In genomic region chr9:65575393-65576196, GRCm38 (mm10) we compare ENCODE assay signal across 9 mouse cellular contexts. TPM values are rescaled to one million over a fixed set of nuclear protein-coding genes. Genes with fewer than 3 reads are reported as not detected.
DNase-seq lines count a peak whose midpoint lies in the region; ATAC-seq and TF ChIP-seq lines count a peak whose summit lies in the region.
"Had no signal": no experiment of that assay in that cellular context is flagged by ENCODE, and none has a peak within 500 bp of the region (broad histone marks: within the 10 kb centered on the region; RNA-seq: fewer than 3 reads in every experiment).

No protein-coding gene starts in this region.

- H3K9ac ChIP-seq in MEL (ENCODE audit: control insufficient read depth, low read depth, low read length, poor library complexity, severe bottlenecking), result no peak overlapping the region
- H3K9ac ChIP-seq in liver, embryonic 15.5 days, result peak overlapping the region; percentile 93

- ATAC-seq in liver, embryonic 15.5 days (ENCODE audit: insufficient read depth), result no peak

- intact Hi-C loops in heart, postnatal 25 days (cut with DNase I), result loop anchor here (2.0 to 5.0 kb wide), 2 partner anchors 19 to 113 kb away; partner anchors contain the start of gene Spg21
- intact Hi-C loops in gastrocnemius, postnatal 14 days (cut with DNase I; ENCODE audit: low total_unique reads), result no loop called here

- 47% methylated on average over 8 of the region's 8 CpGs for WGBS in liver, embryonic 15.5 days (ENCODE audit: insufficient replicate concordance)

- H3K36me3 ChIP-seq in MEL (ENCODE audit: control insufficient read depth in 1 of 2, insufficient read depth in 2 of 2, low read length in 2 of 2), result peaks cover 1 to 32% of the 10 kb centered on the region in 2 experiments; a peak in 3 of 4 replicates
- H3K36me3 ChIP-seq in liver, embryonic 15.5 days (replicated peaks), result peaks cover 52% of the 10 kb centered on the region

- TF ChIP-seq EP300 in MEL (IDR thresholded peaks at IDR 0.05; ENCODE audit: low read depth in 1 of 2, low read length in 2 of 2), result peak in 1 of 2 experiments; percentile 26; a peak in 1 of 4 replicates

- H3K4me1 ChIP-seq in MEL (ENCODE audit: control insufficient read depth in 1 of 2, insufficient read depth in 2 of 2, low read length in 2 of 2), result peaks cover 9 to 45% of the 10 kb centered on the region in 2 experiments
- H3K4me1 ChIP-seq in liver, embryonic 15.5 days (replicated peaks), result peaks cover 62% of the 10 kb centered on the region

- no peaks in the 10 kb centered on the region for H3K27me3 ChIP-seq in MEL (ENCODE audit: control insufficient read depth in 1 of 2, insufficient read depth in 2 of 2, low read length in 2 of 2)
- H3K27me3 ChIP-seq in liver, embryonic 15.5 days, result no peaks in the 10 kb centered on the region

- peak; percentile 62 to 64 for DNase-seq in heart, adult 18-20 months
- DNase-seq in heart, postnatal 25 days (ENCODE audit: low spot score), result no peak
- DNase-seq in MEL (ENCODE audit: low read depth, low spot score), result peak; percentile 83
- DNase-seq in gastrocnemius, postnatal 14 days, result peak; percentile 43
- no peak for DNase-seq in layer of hippocampus, postnatal 25 days (ENCODE audit: extremely low spot score in 1 of 2, low spot score in 1 of 2)
- DNase-seq in frontal cortex, postnatal 25 days (ENCODE audit: low spot score in 2 of 2), result no peak
- DNase-seq in c-Kit-positive CD71-positive TER-119-positive erythroid progenitor cells, embryonic 14.5 days (ENCODE audit: low spot score), result no peak

- peak overlapping the region; percentile 44 for H3K27ac ChIP-seq in MEL (ENCODE audit: control insufficient read depth, low read depth, low read length)
- peak overlapping the region; percentile 96 for H3K27ac ChIP-seq in liver, embryonic 15.5 days (replicated peaks)

- no peaks in the 10 kb centered on the region for H3K9me3 ChIP-seq in MEL (replicated peaks; ENCODE audit: insufficient read depth, low read length)
- H3K9me3 ChIP-seq in liver, embryonic 15.5 days (replicated peaks), result no peaks in the 10 kb centered on the region

- peaks cover 15% of the 10 kb centered on the region for H3K79me2 ChIP-seq in MEL (ENCODE audit: control insufficient read depth, insufficient read depth, low read length, poor library complexity)

- H3K4me3 ChIP-seq in MEL (ENCODE audit: control insufficient read depth in 1 of 2, insufficient read depth in 1 of 2, low read depth in 2 of 2, low read length in 2 of 2), result no peak overlapping the region
- H3K4me3 ChIP-seq in liver, embryonic 15.5 days (replicated peaks), result peak overlapping the region; percentile 87

- H3K4me2 ChIP-seq in liver, embryonic 15.5 days, result peak overlapping the region; percentile 84

- TF ChIP-seq CTCF in MEL (IDR thresholded peaks at IDR 0.05 in 2 of 3, conservative IDR thresholded peaks at IDR 0.05 in 1 of 3; ENCODE audit: control insufficient read depth in 1 of 3, insufficient read depth in 1 of 3, low read depth in 2 of 3, low read length in 3 of 3, poor library complexity in 1 of 3, severe bottlenecking in 1 of 3), result no peak

- no peak for TF ChIP-seq POLR2A in MEL (IDR thresholded peaks at IDR 0.05; ENCODE audit: control insufficient read depth in 1 of 2, insufficient read depth in 1 of 2, low read depth in 1 of 2, low read length in 2 of 2, poor library complexity in 1 of 2)

- TF ChIP-seq RAD21 in MEL (IDR thresholded peaks at IDR 0.05; ENCODE audit: low read depth, low read length), result no peak

TF ChIP-seq in MEL, 35 proteins besides CTCF, POLR2A, EP300 and RAD21:
- TF ChIP-seq UBTF (IDR thresholded peaks at IDR 0.05; ENCODE audit: borderline replicate concordance, insufficient read depth, low read depth, low read length) (no peak), ZNF384 (IDR thresholded peaks at IDR 0.05; ENCODE audit: low read depth, low read length) (no peak), NELFE (IDR thresholded peaks at IDR 0.05; ENCODE audit: low read depth, low read length) (no peak), TCF12 (IDR thresholded peaks at IDR 0.05; ENCODE audit: low read depth, low read length) (no peak), BHLHE40 (IDR thresholded peaks at IDR 0.05; ENCODE audit: borderline replicate concordance, low read depth, low read length) (peak; percentile 97), JUND (IDR thresholded peaks at IDR 0.05; ENCODE audit: low read depth, low read length) (no peak), SIN3A (IDR thresholded peaks at IDR 0.05; ENCODE audit: low read length) (peak; percentile 42), MAX (IDR thresholded peaks at IDR 0.05; ENCODE audit: low read length) (peak; percentile 70; the same call in 1 of the 2 replicates), NRF1 (IDR thresholded peaks at IDR 0.05; ENCODE audit: insufficient read depth, low read depth, low read length, poor library complexity, severe bottlenecking) (no peak), MAZ (IDR thresholded peaks at IDR 0.05; ENCODE audit: low read depth, low read length) (no peak), MEF2A (IDR thresholded peaks at IDR 0.05; ENCODE audit: extremely low read depth, insufficient replicate concordance, low read depth, low read length, poor library complexity, severe bottlenecking) (no peak), ZKSCAN1 (IDR thresholded peaks at IDR 0.05; ENCODE audit: low read depth, low read length) (no peak), MXI1 (IDR thresholded peaks at IDR 0.05; ENCODE audit: low read depth, low read length) (0 out of 2 replicates have a peak, but pooled peaks have one; percentile 32), MYB (IDR thresholded peaks at IDR 0.05; ENCODE audit: low read depth, low read length) (no peak), USF2 (IDR thresholded peaks at IDR 0.05; ENCODE audit: borderline replicate concordance in 1 of 2, insufficient read depth in 1 of 2, low read depth in 1 of 2, low read length in 2 of 2) (no peak), MAFK (IDR thresholded peaks at IDR 0.05; ENCODE audit: borderline replicate concordance, low read depth, low read length) (no peak), GABPA (IDR thresholded peaks at IDR 0.05; ENCODE audit: low read depth, low read length) (no peak), TAL1 (IDR thresholded peaks at IDR 0.05; ENCODE audit: low read length) (no peak), USF1 (IDR thresholded peaks at IDR 0.05; ENCODE audit: low read depth, low read length) (peak; percentile 79), MYC (IDR thresholded peaks at IDR 0.05; ENCODE audit: low read depth, low read length) (0 out of 2 replicates have a peak, but pooled peaks have one; percentile 30), SMC3 (IDR thresholded peaks at IDR 0.05; ENCODE audit: low read depth, low read length) (no peak), ETS1 (IDR thresholded peaks at IDR 0.05; ENCODE audit: low read depth, low read length) (peak; percentile 42; the same call in 1 of the 2 replicates)

RNA-seq across cellular contexts. Expression of gene Plekho2, which starts 4.2 kb away (rescaled TPM):
- 1 to 10 TPM; 8.8 to 9.3 TPM for total RNA-seq in heart, adult 18-20 months (2021)
- 10 to 100 TPM; 12.9 to 13.2 TPM for total RNA-seq in heart, postnatal 25 days (2021)
- total RNA-seq in MEL (2012; rRNA removed), result 7.6 and 8.6 TPM in 2 replicates
- polyA plus RNA-seq in MEL (2012; ENCODE audit: insufficient read depth in 1 of 2, insufficient read length in 2 of 2, low read depth in 1 of 2, low replicate concordance in 2 of 2, missing spikeins in 1 of 2), result 10 to 100 TPM in 1 of 2 experiments, not detected in 1; 12.9 TPM
- total RNA-seq in gastrocnemius, postnatal 14 days (2021), result 10 to 100 TPM in 1 of 2 experiments, 1 to 10 TPM in 1; 8.3 to 10.7 TPM
- 27.0 and 27.3 TPM in 2 replicates for polyA plus RNA-seq in liver, embryonic 15.5 days (2015; fragmentation: Nextera tagmentation; extraction: Ambion mirVana)
- total RNA-seq in layer of hippocampus, postnatal 25 days (2021), result 10 to 100 TPM; 11.3 to 13.7 TPM

RNA-seq across cellular contexts. Expression of gene Pif1, which starts 11.4 kb away (rescaled TPM):
- not detected for total RNA-seq in heart, adult 18-20 months (2021)
- not detected for total RNA-seq in heart, postnatal 25 days (2021)
- 15.5 and 22.5 TPM in 2 replicates for total RNA-seq in MEL (2012; rRNA removed)
- 10 to 100 TPM in 1 of 2 experiments, not detected in 1; 14.9 TPM for polyA plus RNA-seq in MEL (2012; ENCODE audit: insufficient read depth in 1 of 2, insufficient read length in 2 of 2, low read depth in 1 of 2, low replicate concordance in 2 of 2, missing spikeins in 1 of 2)
- under 1 TPM; 0.44 to 0.57 TPM for total RNA-seq in gastrocnemius, postnatal 14 days (2021)
- 10.0 and 13.2 TPM in 2 replicates for polyA plus RNA-seq in liver, embryonic 15.5 days (2015; fragmentation: Nextera tagmentation; extraction: Ambion mirVana)
- total RNA-seq in layer of hippocampus, postnatal 25 days (2021), result under 1 TPM; 0.07 to 0.19 TPM

RNA-seq across cellular contexts. Expression of gene Rbpms2, which starts 53.9 kb away (rescaled TPM):
- 10 to 100 TPM; 29.7 to 30.8 TPM for total RNA-seq in heart, adult 18-20 months (2021)
- 10 to 100 TPM; 37.1 to 39.3 TPM for total RNA-seq in heart, postnatal 25 days (2021)
- not detected in 2 replicates for total RNA-seq in MEL (2012; rRNA removed)
- polyA plus RNA-seq in MEL (2012; ENCODE audit: insufficient read depth in 1 of 2, insufficient read length in 2 of 2, low read depth in 1 of 2, low replicate concordance in 2 of 2, missing spikeins in 1 of 2), result under 1 TPM in 1 of 2 experiments, not detected in 1; 0.22 TPM
- total RNA-seq in gastrocnemius, postnatal 14 days (2021), result 1 to 10 TPM; 2.2 to 2.6 TPM
- polyA plus RNA-seq in liver, embryonic 15.5 days (2015; fragmentation: Nextera tagmentation; extraction: Ambion mirVana), result 11.3 and 11.8 TPM in 2 replicates
- 1 to 10 TPM; 2.8 to 2.9 TPM for total RNA-seq in layer of hippocampus, postnatal 25 days (2021)

RNA-seq across cellular contexts. Expression of gene Ankdd1a, which starts 55.6 kb away (rescaled TPM):
- not detected for total RNA-seq in heart, adult 18-20 months (2021)
- total RNA-seq in heart, postnatal 25 days (2021), result not detected
- total RNA-seq in MEL (2012; rRNA removed), result not detected in 2 replicates
- under 1 TPM in 1 of 2 experiments, not detected in 1; 0.06 TPM for polyA plus RNA-seq in MEL (2012; ENCODE audit: insufficient read depth in 1 of 2, insufficient read length in 2 of 2, low read depth in 1 of 2, low replicate concordance in 2 of 2, missing spikeins in 1 of 2)
- total RNA-seq in gastrocnemius, postnatal 14 days (2021), result not detected
- 0.09 TPM in 1 of 2 replicates, not detected in the other for polyA plus RNA-seq in liver, embryonic 15.5 days (2015; fragmentation: Nextera tagmentation; extraction: Ambion mirVana)
- 1 to 10 TPM; 3.3 to 3.8 TPM for total RNA-seq in layer of hippocampus, postnatal 25 days (2021)
- total RNA-seq: gastrocnemius, postnatal 4 days had no signal

Comparison
In these comparisons a context has a peak if more than half of its experiments do, and no peak if none do; other contexts are left out.
1. DNase-seq: peak in heart, adult 18-20 months (2 of 2), MEL (single experiment) and gastrocnemius, postnatal 14 days (single experiment); none in heart, postnatal 25 days (single experiment), layer of hippocampus, postnatal 25 days (0 of 2), frontal cortex, postnatal 25 days (0 of 2) and c-Kit-positive CD71-positive TER-119-positive erythroid progenitor cells, embryonic 14.5 days (single experiment).
2. RNA of gene Pif1, which starts 11.4 kb away (total RNA-seq): 15.5 to 22.5 TPM in MEL; 0.44 to 0.57 TPM in gastrocnemius, postnatal 14 days, 0.07 to 0.19 TPM in layer of hippocampus, postnatal 25 days, not detected in heart, adult 18-20 months and not detected in heart, postnatal 25 days; every median in the first group is over 10 times any median in the second.
3. RNA of gene Rbpms2, which starts 53.9 kb away (total RNA-seq): 37.1 to 39.3 TPM in heart, postnatal 25 days and 29.7 to 30.8 TPM in heart, adult 18-20 months; 2.8 to 2.9 TPM in layer of hippocampus, postnatal 25 days, 2.2 to 2.6 TPM in gastrocnemius, postnatal 14 days and not detected in MEL; every median in the first group is over 4 times any median in the second.